Mouse (Mus musculus) left cerebral cortex, postnatal 36 days (tissue): ENCODE results near the gene Tnfsf13. TPM values are rescaled to one million over a fixed set of nuclear protein-coding genes. Genes with fewer than 3 reads are reported as not detected.
A peak's percentile ranks its signal among the peaks of the same experiment; 100 is the strongest.

Source experiments
- DNase-seq, 2 experiments: peaks; one replicate each; pipeline ENCODE4 v3.0.0; 2021 to 2022; ENCODE audit warnings: low spot score in 2 of 2, mixed read lengths in 1 of 2
- intact Hi-C: fragments of 180-260 bp; cut with DNase I; formaldehyde crosslinking; loops from one replicate; pipeline ENCODE4 v1.15.1; 2025
- total RNA-seq, 2 experiments: library from RNA; stranded (reverse); gene quantifications; 2 replicates each; pipeline ENCODE4 v1.2.3; 2021

The Tnfsf13 gene
- total RNA-seq, 2 experiments from 2014 or later: 2.3 to 2.6 TPM

GRCm38 (mm10) chr11:69682840-69683533 is 2.6 kb downstream of the Tnfsf13 start:
- DNase-seq: peak; percentile 82 to 86
- intact Hi-C loops: loop anchor here (1.0 to 5.0 kb wide), 3 partner anchors 34 to 219 kb away; partner anchors contain the start of genes 2810408A11Rik and Neurl4

GRCm38 (mm10) chr11:69682209-69682839 is 3.3 kb downstream of the Tnfsf13 start:
- no peak for DNase-seq
- intact Hi-C loops: loop anchor here (1.0 to 5.0 kb wide), 3 partner anchors 34 to 220 kb away; partner anchors contain the start of genes 2810408A11Rik and Neurl4

GRCm38 (mm10) chr11:69681314-69682208 is 4.0 kb downstream of the Tnfsf13 start, which contains the start of gene Senp3:
Gene Senp3 (minus strand): TSS chr11:69682084.
- peak; percentile 97 to 99 for DNase-seq
- intact Hi-C loops: loop anchor here (1.0 to 5.0 kb wide), 4 partner anchors 9 to 221 kb away; partner anchors contain the start of genes 2810408A11Rik, Eif4a1 and Neurl4

- DNase-seq: no peak
- intact Hi-C loops: loop anchor here (5.0 kb wide), 1 partner anchor 222 kb away; the partner anchor contains the start of genes 2810408A11Rik and Neurl4
Measured at GRCm38 (mm10) chr11:69680136-69680855, 5.3 kb downstream of the Tnfsf13 start.

GRCm38 (mm10) chr11:69679144-69679543 is 6.4 kb downstream of the Tnfsf13 start:
- intact Hi-C loops: no loop called here
- DNase-seq: no peak

- peak; percentile 100 for DNase-seq
- intact Hi-C loops: loop anchor here (1.0 kb wide), 1 partner anchor 9 kb away; no protein-coding TSS in a partner anchor
Measured at GRCm38 (mm10) chr11:69672211-69672706, 13.3 kb downstream of the Tnfsf13 start, which contains the start of gene Eif4a1. Gene Eif4a1 (minus strand): TSS chr11:69672423.

- intact Hi-C loops: loop anchor here (1.0 kb wide), 1 partner anchor 10 kb away; no protein-coding TSS in a partner anchor
Measured at GRCm38 (mm10) chr11:69671726-69672124, 13.9 kb downstream of the Tnfsf13 start.

GRCm38 (mm10) chr11:69670786-69671725 is 14.5 kb downstream of the Tnfsf13 start:
- intact Hi-C loops: no loop called here
- DNase-seq: peak; percentile 90 to 91

More at GRCm38 (mm10) chr11:69671726-69672124, 13.9 kb downstream of the Tnfsf13 start:
- peak in 1 of 2 experiments; percentile 31 for DNase-seq

GRCm38 (mm10) chr11:69666665-69667005 is 18.9 kb downstream of the Tnfsf13 start:
- intact Hi-C loops: no loop called here
- no peak for DNase-seq

- intact Hi-C loops: no loop called here
- DNase-seq: peak; percentile 61 to 72
Measured at GRCm38 (mm10) chr11:69665961-69666664, 19.5 kb downstream of the Tnfsf13 start, which contains the start of gene Cd68. Gene Cd68 (minus strand): TSS chr11:69666153.

GRCm38 (mm10) chr11:69665457-69665960 is 20.1 kb downstream of the Tnfsf13 start:
- DNase-seq: no peak
- intact Hi-C loops: no loop called here

- intact Hi-C loops: no loop called here
Measured at GRCm38 (mm10) chr11:69664841-69665240, 20.7 kb downstream of the Tnfsf13 start.

GRCm38 (mm10) chr11:69663795-69664194 is 21.8 kb downstream of the Tnfsf13 start:
- no peak for DNase-seq
- intact Hi-C loops: no loop called here

More at GRCm38 (mm10) chr11:69664841-69665240, 20.7 kb downstream of the Tnfsf13 start:
- DNase-seq: no peak

GRCm38 (mm10) chr11:69662967-69663671 is 22.5 kb downstream of the Tnfsf13 start:
- DNase-seq: no peak
- intact Hi-C loops: no loop called here

GRCm38 (mm10) chr11:69662213-69662966 is 23.2 kb downstream of the Tnfsf13 start, which contains the start of gene Mpdu1:
Gene Mpdu1 (minus strand): TSS chr11:69662642.
- intact Hi-C loops: no loop called here
- peak; percentile 93 to 96 for DNase-seq
